Mouse (Mus musculus): ENCODE results near the gene Gm49393.

Gm49393 gene

DNA sequence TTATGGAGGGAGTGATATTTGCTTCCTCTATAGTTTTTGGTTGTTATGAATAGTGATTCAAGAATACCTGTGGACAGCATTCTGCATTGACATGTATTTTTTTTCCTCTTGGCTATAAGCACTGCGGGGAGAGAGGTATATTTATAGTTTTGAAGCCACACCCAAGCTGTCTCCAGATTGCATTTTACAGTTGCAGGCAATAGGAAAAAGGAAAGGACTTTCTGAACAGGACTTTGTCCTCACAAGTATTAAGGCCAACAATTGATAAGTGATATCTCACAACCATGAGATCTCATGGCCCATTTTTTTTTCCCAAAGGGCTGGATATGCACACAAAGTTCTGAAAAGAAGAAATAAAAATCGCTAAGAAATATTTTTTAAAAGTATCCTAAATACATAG is 125.7 kb downstream of the Gm49393 start:
- no peak for DNase-seq (ENCODE audit: extremely low spot score)

All from embryo, embryonic 9.5 days (tissue).